Mouse (Mus musculus) kidney, postnatal 36 days (tissue): ENCODE measurements around the gene Tgm2.

Experiments used
- DNase-seq, 2 experiments: peaks; one replicate each; pipeline ENCODE4 v3.0.0; 2021 to 2022; ENCODE audit warnings: mixed read lengths in 2 of 2

Tgm2 gene

DNA sequence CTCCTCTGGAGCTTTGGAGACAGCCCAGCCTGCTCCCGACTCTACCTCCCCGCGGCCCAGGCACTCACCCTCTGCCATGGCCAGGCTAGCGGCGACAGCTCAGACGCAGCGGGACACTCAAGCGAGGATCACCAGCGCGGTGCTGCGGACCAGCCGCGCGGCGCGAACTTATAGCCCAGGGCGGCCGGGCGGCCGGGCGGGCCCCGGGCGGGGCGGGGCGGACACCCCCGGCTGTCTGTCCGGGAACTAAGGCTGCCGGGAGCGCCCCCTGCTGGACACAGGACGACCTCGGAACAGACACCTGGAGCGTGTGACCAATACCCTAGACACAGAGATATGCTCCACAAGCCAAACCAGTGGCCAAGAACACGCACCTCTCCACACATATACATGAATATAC, at the start of gene Tgm2:
TSS of gene Tgm2 (minus strand) at position 214 of the 400 bp plus-strand sequence.
- DNase-seq: peak; percentile 95 to 99

DNA sequence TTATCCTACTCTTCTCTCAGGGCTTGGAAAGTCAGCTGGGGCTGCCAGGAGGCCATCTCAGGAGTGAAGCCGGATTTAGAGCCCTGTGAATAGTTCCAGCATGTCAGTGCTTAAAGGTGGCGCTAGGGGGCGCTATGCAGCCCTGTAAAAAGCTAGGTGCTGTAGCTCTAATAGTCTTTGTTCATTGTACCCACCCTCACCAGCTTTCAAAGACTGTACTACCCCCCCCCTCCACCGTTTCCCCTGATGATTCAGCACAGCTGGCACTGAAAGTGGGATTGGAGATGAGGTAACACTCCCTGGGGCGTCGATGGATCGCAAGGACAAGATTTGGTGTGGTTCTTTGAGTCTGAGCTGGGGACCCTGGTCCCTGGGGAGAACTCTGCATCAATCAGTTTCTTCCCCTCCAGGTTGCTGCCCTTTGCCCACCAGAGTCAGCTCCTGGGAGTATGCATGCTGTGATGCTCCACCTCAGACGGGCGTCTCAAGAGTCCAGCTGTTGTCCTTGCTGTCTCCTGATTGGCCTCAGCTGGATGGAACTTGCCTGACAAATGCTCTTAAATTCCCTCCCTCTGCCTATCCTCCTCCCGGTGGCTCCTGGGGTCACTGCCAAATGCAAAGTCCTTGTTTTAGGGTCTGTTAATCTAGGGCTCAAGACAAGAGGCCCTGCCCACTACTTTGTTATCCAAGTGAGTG, 48.9 kb upstream of the Tgm2 start:
- DNase-seq: peak in 1 of 2 experiments; percentile 74

DNA sequence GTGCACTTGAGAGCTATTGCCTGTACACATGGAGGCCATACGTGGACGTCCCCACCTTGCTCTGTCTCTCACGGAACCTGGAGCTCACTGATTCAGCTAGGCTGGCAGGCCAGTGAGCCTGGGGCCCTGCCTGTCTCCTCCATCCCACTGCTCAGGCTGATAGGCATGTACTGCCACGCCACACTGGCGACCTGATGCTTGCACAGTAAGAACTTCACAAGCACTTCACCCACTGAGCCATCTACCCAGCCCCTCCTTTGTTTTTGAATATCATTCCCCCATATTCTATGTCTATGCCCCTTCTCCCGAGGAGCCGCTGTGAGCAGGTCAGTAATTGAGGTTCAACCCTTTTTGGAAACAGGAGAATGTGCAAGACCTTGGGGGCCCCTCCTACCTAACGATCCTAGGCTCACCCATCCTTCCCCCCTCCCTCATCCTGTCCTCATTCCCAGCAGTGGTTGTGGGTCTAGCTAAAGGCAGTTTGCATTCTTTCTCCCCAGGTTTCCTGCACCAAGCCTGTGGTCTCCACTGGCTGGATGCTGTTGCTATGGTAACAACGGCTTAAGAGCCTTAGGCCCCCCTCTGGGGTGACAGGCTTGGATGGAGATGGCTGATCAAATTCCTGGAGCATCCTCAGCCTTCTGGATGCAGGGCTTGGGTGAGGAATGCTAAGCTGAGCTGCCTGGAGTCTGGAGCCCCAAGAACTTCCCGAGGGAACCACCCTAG, 47.5 kb upstream of the Tgm2 start:
- no peak for DNase-seq

DNA sequence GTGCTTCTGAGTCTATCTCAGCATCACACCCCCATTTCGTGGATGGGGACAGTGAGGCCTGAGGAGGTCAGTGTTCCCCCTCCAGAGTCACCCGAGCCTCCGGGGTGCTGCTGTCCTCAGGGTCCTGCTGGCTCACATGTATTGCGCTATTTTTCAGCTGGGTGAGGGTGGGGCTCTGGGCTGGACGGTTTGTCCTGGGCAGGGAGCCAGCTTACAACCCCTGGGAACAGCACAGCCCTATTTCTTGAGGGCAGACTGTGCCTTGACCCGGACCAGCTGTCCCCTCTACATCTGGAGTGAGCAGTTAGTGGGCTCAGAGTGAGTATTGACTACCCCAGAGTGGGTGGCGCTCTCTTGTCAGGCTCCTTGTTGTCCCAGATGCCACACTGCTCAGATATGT, 44.9 kb upstream of the Tgm2 start:
- peak; percentile 52 to 69 for DNase-seq

DNA sequence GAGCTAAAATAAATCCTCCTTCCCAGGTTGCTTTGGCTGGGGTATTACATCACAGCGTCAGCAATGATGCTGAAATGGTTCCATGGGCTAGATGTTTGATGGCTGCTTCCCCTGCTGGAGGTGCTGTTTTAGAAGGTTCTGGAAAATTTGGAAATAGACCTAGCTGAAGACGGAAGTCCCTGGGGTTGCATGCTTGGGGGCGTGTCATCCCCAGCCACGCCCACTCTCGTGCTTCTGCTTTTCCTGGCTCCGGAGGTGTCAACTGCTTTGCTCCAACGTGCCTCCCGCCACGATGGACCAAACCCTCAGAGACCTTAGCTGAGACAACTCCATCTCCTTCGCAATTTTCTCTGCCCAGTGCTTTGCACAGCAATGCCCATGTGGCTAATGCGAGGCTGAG, 43.2 kb upstream of the Tgm2 start:
- DNase-seq: no peak

DNA sequence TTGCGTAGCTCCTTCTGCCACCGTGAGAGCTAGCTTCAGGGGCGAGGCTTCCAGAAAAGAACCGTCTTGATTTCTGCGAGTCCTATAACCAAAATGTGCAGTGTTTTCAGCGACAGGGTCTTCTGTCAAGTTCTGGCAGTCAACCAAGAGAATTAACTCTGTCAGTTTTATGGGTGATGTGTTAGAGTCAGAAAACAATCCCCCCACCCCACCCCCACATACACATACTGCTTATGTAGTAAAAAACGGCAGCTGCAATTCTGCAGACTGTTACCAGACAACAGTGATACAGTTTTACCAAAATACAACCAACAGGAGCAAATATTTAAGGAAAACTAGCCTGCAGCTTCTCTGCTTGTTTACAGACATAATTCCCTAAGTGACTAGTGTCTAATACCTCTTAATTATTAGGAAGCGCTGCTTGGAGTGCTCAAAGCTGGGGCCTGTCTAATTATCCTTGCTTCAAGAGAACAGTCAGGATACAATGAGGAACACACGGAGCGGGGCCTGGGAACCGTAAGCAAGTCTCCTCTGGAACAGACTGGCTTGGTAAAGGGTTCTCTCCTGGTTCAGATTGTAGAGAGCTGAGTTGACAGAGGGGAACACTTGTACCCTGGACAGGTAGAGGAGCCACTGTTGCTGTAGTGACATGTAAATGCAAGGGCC, 40.1 kb upstream of the Tgm2 start:
- no peak for DNase-seq

DNA sequence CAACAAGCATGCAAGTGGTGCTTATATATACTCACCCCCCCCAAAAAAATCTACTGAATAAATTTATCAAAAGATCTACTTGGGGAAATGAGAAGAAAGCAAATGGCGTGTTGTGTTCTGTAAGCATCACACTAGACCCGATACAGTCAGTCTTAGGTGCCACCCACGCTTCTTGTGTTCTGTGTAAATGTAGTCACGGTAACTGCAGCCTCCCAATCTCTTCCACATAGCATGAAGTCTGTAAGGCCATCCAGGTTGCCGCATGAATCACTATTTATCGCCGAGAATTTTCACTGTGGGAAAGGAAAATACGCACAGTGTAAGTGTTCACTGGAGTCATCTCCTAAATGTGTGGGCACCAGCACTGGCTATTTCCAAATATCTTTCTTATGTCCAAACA, 37.0 kb upstream of the Tgm2 start:
- no peak for DNase-seq

DNA sequence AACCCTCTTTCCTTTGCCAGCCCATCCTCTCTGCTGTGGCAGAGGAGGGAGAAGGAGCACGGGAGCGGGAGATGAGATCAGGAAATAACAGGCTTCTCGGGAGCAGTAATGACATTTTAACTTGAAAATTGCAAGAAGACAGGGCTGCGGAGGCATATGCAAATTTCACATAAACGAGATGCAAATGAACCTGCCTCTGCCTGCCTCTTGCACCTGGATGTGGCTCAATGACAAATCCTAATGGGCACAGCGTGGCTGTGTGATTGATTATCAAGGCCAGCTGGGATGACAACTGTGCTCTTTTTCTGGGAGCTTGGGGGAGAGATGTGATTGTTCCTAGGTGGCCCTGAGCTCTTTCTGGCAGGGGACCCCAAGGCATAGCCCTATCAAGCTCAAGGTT, 35.7 kb upstream of the Tgm2 start:
- no peak for DNase-seq

DNA sequence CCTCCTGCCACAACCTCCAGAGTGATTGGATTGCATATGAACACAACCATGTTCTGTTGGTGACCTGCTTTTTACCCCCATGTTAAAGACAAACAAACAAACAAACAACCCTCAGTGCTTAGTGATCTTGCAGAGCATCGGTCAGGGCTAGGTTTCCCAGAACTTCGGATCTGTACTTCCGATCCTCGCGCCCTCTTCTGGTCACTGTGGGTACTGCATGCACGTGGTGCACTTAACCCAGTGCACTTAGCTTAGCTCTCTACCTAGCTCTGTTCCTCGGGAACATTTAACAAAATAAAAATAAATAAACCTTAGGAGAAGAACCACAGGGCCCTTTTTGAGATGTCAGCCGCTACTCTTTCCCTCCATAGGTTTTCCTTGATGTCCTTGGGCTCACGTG, 34.6 kb upstream of the Tgm2 start:
- DNase-seq: peak; percentile 49 to 87

DNA sequence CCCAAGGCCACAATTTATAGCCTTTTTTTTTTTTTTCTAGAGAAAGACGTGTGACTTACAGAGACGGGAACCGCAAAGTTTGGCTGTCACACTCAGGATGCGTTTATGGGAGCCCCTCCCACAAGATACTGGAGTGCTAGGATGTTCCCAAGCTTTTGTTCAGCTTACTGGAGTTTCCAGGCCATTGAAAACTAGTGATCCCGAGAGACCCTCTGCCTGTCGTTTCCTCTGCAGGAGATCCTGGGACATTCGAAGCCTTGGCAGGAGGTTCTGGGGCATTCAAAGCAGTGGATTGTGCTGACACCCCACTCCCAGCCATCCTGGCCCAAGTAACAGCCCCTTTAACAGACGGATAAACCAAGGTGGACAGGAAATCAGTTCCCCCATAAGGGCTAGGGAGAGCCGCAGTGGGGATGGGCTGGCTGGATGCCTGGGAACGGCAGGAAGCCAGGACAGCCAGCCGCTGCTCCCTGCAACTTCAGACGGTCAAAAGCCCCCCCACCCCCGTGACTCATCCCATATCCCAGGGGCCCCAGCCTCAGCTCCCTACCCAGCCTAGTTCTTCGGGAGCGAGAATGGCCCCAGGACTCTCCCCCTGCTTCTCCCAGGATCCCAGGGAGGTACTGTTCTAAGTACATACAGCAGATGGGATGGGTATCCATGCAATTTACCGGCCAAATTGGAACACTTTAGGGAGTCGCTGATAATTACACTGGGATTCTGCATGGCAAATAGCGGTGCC, 33.3 kb upstream of the Tgm2 start:
- DNase-seq: peak in 1 of 2 experiments; percentile 60

DNA sequence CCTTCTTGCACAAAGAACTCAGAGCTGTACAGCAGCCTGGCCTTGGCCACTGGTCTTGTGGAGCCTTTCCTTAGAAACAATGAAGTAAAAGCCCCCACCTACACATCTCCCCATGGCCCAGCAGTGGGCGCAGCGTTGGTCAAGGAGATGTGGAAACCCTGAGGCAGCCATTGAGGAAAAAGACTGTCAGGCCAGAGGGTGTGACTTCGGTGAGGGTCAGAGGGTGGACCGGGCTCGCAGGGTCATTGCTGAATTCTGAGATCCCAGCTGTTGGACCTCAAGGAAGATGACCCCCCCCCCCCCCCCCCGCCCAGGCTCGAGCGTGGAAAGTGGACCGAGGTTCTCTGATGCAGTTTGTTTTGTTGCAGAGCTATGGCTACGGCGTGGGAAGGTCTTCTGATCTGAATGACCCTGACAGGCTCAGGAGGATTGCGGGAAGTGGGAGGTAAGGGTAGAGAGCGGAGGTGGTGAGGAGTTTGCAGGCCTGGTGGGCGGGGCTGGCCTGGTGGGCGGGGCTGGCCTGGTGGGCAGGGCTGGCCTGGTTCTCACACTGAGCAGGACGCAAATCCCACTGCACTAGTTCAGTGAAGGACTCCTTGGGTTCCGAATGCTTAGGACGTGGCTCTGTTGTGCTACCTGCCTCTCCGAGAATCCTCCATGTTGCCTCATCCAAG, 32.6 kb upstream of the Tgm2 start:
- peak; percentile 86 to 95 for DNase-seq

DNA sequence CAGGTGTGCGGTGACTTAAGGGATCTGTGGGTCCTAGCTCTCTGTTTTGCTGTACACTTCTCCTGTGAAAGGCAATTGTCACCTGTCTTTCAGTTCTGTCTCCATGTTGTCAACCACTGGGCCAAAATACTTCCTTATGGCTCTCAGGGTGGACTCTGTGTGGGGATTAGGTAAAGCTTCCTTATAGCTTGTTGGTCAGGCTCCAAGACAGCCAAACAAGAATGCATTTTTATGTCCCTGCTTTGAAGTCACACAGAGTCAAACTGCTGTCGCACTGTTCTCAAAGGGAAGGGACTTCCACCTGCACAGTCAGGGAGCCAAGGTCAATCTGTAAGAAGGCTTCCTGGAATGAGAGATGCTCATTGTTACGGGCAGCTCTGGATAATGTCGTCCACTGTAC, 31.9 kb upstream of the Tgm2 start:
- no peak for DNase-seq

DNA sequence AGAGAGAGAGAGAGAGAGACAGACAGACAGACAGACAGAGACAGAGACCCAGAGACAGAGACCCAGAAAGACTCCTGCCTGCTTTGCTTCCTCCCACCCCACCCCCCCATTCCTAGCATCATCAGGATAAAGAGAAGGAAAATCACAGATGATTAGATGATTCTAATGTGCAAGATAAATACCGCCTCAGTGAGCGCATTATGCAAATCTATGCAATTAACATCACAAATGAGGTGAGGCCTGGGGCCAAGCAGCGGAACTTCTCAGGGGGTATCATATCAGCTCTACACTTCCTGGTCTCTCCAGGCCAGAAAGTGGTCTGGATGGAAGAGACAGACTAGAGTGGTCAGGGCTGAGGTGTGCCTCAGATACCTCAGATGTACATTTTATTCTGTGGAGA, 31.3 kb upstream of the Tgm2 start:
- no peak for DNase-seq

DNA sequence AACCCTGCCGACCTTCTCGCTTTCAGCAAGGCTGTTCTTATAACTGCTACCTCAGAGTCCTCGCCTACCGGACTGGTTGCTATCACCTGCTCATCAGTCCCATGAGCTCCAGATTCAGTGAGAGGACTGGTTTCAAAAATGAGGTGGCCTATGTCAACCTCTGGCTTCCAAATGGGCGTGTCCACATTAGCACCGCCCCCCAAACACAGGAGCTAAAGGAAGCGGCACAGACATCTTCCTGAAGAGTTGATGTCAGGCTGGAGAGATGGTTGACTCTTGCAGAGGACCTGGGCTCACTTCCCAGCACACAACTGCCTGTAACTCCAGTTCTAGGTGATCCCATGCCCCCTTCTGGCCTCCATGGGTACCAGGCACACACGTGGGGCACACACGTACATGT, 30.5 kb upstream of the Tgm2 start:
- DNase-seq: no peak

DNA sequence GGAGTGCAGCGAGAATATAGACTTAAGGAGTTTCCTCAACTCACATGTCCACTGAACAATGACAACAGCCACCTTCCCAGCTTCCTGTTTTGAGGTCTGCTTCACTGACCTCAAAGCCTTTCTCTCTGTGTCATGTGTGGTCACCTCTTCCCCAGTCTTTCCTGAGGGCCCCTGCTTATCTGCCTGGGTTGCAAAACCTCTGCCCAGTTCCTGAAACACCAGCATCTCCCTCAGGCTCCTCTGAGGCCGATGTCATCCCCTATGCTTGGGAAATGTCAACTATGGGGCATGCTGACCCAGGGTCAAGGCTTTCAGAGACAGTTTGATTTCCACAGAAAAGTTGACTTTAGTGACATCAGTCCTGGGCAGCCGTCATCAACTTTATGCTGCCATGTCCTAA, 29.2 kb upstream of the Tgm2 start:
- DNase-seq: no peak

DNA sequence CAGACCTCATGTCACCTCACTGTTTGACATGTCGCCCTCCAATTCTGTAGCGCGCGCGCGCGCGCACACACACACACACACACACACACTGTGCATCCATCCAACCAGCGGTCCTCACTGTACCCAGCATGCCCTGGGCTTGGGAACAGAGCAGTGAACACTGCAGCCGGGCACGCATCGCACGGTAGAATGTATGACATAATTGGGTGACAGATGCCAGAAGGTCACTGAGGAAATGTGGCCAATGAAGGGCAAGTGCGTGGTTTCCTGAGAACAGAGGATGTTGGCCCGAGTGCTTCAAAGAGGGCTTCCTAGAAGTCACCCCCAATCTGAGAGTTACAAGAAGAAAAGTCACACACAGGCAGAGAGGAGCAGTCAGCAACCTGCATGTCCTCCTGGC, 28.7 kb upstream of the Tgm2 start:
- no peak for DNase-seq

DNA sequence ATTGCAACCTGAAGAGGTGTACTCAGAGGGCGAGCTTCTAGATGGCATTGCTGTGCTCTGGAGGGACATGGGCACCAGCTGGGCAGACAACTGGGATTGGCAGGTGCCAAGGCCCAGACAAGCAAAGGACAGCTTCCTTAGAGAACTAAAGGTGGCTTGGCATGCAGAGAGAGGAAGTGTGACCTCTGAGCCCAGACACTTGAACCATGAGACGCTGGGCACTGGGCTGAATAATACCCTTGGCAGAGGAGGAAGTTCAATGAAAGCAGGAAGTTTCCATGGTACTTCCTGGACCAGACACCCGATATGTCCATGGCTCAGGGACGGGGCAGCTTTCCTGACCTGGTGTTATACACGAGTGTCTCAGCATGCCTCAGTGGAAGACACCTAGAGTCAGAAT, 28.2 kb upstream of the Tgm2 start:
- DNase-seq: peak in 1 of 2 experiments; percentile 53

DNA sequence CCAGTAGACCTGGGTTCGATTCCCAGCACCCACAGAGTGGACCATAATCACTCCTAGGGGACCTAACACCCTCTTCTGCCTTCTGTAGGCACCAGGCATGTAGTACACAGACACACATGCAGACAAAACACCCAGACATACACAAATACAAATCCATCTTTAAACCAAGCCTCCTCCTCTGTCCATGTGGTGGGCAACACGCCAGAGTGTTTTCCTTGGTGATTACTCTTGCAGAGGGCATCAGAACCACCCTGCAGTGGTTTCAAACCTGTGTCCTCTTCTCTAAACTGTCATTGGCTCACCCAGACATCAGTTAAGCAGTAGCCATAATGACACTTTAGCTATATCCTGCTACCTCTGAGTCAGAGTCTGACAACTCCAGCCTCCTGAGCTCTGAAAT, 24.2 kb upstream of the Tgm2 start:
- DNase-seq: no peak

DNA sequence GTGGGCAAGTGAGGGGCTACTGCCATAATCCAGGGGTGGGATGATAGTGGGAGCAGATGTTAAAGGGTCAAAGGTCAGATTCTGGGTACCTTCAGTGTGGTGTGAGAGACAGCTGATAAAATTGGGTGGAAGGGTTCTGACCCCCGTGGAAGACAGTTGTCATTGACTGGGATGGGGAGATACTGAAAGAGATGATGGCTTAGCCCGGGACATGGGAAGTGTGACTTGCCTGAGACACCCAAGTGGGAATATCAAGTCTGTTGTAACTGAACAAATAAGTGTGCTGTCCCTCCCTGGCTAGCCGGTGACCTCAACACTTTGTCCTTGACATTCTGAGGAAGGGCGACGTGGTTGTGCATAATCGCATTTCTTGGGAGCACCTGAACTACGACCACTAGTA, 23.5 kb upstream of the Tgm2 start:
- no peak for DNase-seq

DNA sequence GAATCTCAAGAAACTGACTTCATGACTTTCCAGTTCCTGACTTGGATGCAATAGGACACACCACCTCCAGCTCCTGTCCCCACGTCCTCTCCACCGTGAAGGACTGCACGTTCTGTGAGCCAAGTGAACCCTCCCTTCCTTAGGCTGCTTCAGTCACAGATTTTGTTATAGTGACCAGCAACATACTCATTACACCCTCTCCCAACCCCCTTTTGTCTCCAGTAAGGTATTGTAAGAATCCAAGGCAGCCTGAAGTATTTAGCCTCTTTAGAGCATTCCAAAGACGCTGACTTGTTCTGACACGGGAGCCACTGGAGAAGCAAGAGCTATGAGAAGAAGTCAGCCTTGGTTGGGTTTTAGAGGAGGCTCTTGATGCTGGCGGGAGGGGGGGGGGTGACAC, 23.1 kb upstream of the Tgm2 start:
- no peak for DNase-seq

DNA sequence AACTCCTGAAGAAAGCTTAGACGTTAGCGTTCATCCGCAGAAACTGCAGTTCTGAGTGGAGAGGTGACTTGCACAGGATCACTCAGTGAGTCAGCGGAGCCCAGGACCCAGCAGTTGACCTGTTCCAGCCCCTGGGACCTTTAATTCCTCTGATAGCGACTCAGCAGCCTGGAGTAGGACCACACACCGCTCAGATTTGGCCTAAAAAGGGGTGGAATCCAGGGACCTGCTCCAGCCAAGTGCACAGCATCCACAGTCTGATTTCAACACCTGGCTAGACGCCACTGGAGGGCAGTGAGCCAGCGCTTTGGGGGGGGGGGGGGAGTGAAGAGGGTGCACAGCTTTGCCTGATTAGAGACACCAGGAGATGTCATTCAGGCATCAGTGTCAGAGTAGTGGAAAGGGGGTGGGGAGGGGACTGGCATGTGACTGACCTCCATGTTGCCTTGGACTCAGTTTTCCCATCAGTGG, 22.5 kb upstream of the Tgm2 start:
- DNase-seq: no peak

DNA sequence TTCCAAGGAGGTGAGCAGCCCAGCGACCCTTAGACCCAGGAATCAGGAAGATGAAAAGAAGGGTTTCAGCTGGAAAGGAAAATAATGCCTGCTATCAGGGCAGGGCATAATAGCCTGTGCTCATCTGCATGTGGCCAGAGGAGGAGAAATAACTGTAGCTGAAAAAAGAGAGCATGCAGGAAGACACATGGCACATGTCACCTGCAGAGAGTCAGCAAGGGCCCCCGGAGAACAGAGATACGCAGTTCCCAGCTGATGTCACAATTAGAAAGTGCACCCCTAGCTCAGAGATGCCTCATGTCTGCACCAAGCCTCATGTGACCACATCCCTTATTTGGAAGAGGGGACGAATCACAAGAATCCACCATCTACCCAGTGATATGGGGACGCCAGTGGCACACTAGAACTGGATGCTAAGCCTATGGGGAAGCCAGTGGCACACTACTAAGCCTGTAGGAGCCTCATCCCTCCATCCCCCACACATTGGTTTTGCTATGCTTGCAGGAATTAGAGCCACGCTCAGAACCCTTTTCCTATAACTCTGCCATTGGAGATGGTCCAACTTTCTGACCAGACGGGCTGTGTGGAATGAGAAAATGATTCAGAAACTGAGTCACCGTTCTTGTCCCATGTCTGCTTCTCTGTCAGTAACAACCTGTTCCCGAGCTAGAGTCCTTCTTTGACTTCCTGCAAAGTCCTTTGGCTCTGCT, 21.4 kb upstream of the Tgm2 start:
- DNase-seq: no peak
